Mouse (Mus musculus): ENCODE data around the gene Akap6. TPM values are rescaled to one million over a fixed set of nuclear protein-coding genes. Genes with fewer than 3 reads are reported as not detected.

Akap6 gene
- polyA plus RNA-seq, 1 experiment from 2014 or later: 24.4 TPM

GRCm38 (mm10) chr12:52835914-52836546 lies 136.8 kb downstream of the Akap6 start:
- 71% methylated on average over 12 of the region's 12 CpGs for WGBS
- Histone ChIP-seq H3K4me1 (ENCODE audit: control insufficient read depth, insufficient read depth, low read length) (peaks cover 16% of the 10 kb centered on the region), H3K27ac (ENCODE audit: low read depth, low read length) (no peak overlapping the region; the same call in 1 of the 2 replicates), H3K36me3 (ENCODE audit: control insufficient read depth, insufficient read depth, low read length) (no peaks in the 10 kb centered on the region), H3K4me2 (ENCODE audit: low read depth) (no peak overlapping the region), H3K9ac (ENCODE audit: low read length) (no peak overlapping the region), H3K27me3 (ENCODE audit: control insufficient read depth, insufficient read depth, low read length) (no peaks in the 10 kb centered on the region), H3K9me3 (ENCODE audit: control insufficient read depth, low read length) (no peaks in the 10 kb centered on the region), H3K4me3 (ENCODE audit: low read depth, low read length) (no peak overlapping the region)
- ATAC-seq (ENCODE audit: insufficient read depth, low FRiP score, low TSS enrichment): no peak
- peak; percentile 15 for DNase-seq (ENCODE audit: low spot score)

DNA sequence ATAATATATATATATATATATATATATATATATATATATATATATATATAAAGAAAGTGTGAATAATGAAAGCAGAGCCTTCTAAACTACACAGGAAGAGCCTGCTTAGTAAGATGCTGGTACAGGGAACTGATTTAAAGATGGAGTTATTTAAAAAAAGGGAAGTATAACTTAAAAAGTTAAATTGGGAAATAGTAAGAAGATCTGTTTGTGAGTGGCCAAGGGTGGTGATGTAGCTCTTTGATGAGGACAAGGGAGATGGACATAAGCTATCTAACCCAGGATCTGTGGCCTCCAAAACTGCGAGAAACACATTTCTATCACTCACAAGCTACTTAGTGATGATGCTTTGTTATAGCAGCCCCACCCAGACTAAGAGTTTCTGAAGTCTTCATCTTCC lies 146.8 kb downstream of the Akap6 start:
- Histone ChIP-seq H3K36me3 (ENCODE audit: control insufficient read depth, insufficient read depth, low read length) (no peaks in the 10 kb centered on the region), H3K27ac (ENCODE audit: low read depth, low read length) (no peak overlapping the region), H3K4me1 (ENCODE audit: control insufficient read depth, insufficient read depth, low read length) (no peaks in the 10 kb centered on the region), H3K4me3 (ENCODE audit: low read depth, low read length) (no peak overlapping the region), H3K4me2 (ENCODE audit: low read depth) (no peak overlapping the region), H3K9ac (ENCODE audit: low read length) (no peak overlapping the region), H3K27me3 (ENCODE audit: control insufficient read depth, insufficient read depth, low read length) (no peaks in the 10 kb centered on the region), H3K9me3 (ENCODE audit: control insufficient read depth, low read length) (no peaks in the 10 kb centered on the region)
- WGBS: 91% methylated on average over 1 of the region's 1 CpGs
- DNase-seq (ENCODE audit: low spot score) (no peak), ATAC-seq (ENCODE audit: insufficient read depth, low FRiP score, low TSS enrichment) (no peak)

DNA sequence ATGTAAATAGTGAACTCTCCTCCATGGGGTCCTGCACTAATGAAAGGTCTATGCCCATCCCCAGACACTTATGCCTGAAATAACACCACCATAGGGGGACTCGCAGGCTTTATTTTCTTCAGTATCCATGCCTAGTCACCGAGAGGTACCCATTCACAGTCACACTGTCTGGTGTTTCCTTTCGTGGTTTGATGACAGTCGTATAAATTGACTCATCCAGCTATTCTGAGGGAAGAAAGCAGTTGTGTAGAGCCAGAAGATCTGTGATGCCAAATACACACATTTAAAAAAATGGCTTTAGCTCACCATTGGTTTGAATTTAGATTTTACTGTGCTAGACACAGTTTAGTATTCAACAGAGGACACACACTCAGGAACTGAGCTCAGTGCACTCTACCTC lies 147.8 kb downstream of the Akap6 start:
- Histone ChIP-seq H3K36me3 (ENCODE audit: control insufficient read depth, insufficient read depth, low read length) (no peaks in the 10 kb centered on the region), H3K4me1 (ENCODE audit: control insufficient read depth, insufficient read depth, low read length) (no peaks in the 10 kb centered on the region), H3K9me3 (ENCODE audit: control insufficient read depth, low read length) (no peaks in the 10 kb centered on the region), H3K9ac (ENCODE audit: low read length) (no peak overlapping the region), H3K27ac (ENCODE audit: low read depth, low read length) (no peak overlapping the region), H3K4me2 (ENCODE audit: low read depth) (no peak overlapping the region), H3K27me3 (ENCODE audit: control insufficient read depth, insufficient read depth, low read length) (no peaks in the 10 kb centered on the region), H3K4me3 (ENCODE audit: low read depth, low read length) (no peak overlapping the region)
- DNase-seq (ENCODE audit: low spot score) (no peak), ATAC-seq (ENCODE audit: insufficient read depth, low FRiP score, low TSS enrichment) (no peak)
- WGBS: 70% methylated on average over 4 of the region's 4 CpGs

GRCm38 (mm10) chr12:52847830-52848518 lies 148.8 kb downstream of the Akap6 start:
- DNase-seq (ENCODE audit: low spot score) (peak; percentile 54), ATAC-seq (ENCODE audit: insufficient read depth, low FRiP score, low TSS enrichment) (peak; percentile 78)
- Histone ChIP-seq H3K4me1 (ENCODE audit: control insufficient read depth, insufficient read depth, low read length) (no peaks in the 10 kb centered on the region), H3K9me3 (ENCODE audit: control insufficient read depth, low read length) (no peaks in the 10 kb centered on the region), H3K27ac (ENCODE audit: low read depth, low read length) (0 out of 2 replicates have a peak overlapping the region, but pooled peaks have one; percentile 20), H3K4me3 (ENCODE audit: low read depth, low read length) (no peak overlapping the region), H3K9ac (ENCODE audit: low read length) (no peak overlapping the region), H3K4me2 (ENCODE audit: low read depth) (no peak overlapping the region), H3K27me3 (ENCODE audit: control insufficient read depth, insufficient read depth, low read length) (no peaks in the 10 kb centered on the region), H3K36me3 (ENCODE audit: control insufficient read depth, insufficient read depth, low read length) (no peaks in the 10 kb centered on the region)
- 60% methylated on average over 14 of the region's 14 CpGs for WGBS

DNA sequence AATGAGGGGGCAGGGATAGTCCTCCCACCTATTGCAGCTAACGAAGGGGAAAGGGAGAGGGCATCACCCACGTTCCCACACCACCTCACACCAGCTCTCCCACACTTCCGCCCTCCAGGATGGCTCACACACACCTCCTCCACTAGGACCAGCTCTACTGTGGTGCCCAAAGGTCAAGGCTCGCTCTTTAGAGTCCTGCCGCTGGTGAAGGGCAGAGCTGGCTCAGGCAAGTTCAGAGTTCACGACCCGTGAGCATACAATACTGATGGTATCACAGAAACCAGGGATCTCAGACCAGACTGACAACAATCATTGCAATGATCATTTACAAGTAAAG lies 149.3 kb downstream of the Akap6 start:
- H3K4me1 ChIP-seq (ENCODE audit: control insufficient read depth, insufficient read depth, low read length): no peaks in the 10 kb centered on the region
- no peak overlapping the region for H3K27ac ChIP-seq (ENCODE audit: low read depth, low read length)
- H3K36me3 ChIP-seq (ENCODE audit: control insufficient read depth, insufficient read depth, low read length): no peaks in the 10 kb centered on the region
- no peak overlapping the region for H3K4me3 ChIP-seq (ENCODE audit: low read depth, low read length)
- no peak for DNase-seq (ENCODE audit: low spot score)
- no peaks in the 10 kb centered on the region for H3K27me3 ChIP-seq (ENCODE audit: control insufficient read depth, insufficient read depth, low read length)
- no peak for ATAC-seq (ENCODE audit: insufficient read depth, low FRiP score, low TSS enrichment)
- H3K4me2 ChIP-seq (ENCODE audit: low read depth): no peak overlapping the region
- no peaks in the 10 kb centered on the region for H3K9me3 ChIP-seq (ENCODE audit: control insufficient read depth, low read length)
- no peak overlapping the region for H3K9ac ChIP-seq (ENCODE audit: low read length)
- 66% methylated on average over 7 of the region's 7 CpGs for WGBS

DNA sequence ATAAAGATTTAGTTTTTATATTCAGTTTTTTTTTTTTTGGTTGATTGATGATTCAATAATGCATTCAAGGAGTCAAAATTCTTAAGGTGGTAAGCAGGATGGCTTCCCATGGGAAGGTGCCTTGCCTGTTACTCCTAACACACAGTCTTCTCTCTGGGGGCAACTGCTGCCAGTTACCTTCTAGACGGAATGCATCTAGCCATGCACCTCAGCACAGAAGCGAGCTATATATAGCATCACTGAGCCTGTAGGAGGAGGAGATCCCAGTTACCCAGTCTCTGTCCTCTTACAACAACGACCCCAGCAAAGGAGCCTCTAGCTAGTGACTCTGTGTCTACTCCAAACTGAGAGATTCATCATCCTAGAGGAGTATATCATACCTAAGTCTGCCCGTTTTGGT lies 150.1 kb downstream of the Akap6 start:
- no peak for ATAC-seq (ENCODE audit: insufficient read depth, low FRiP score, low TSS enrichment)
- Histone ChIP-seq H3K27me3 (ENCODE audit: control insufficient read depth, insufficient read depth, low read length) (no peaks in the 10 kb centered on the region), H3K27ac (ENCODE audit: low read depth, low read length) (no peak overlapping the region), H3K4me2 (ENCODE audit: low read depth) (no peak overlapping the region), H3K9me3 (ENCODE audit: control insufficient read depth, low read length) (no peaks in the 10 kb centered on the region), H3K36me3 (ENCODE audit: control insufficient read depth, insufficient read depth, low read length) (no peaks in the 10 kb centered on the region), H3K4me1 (ENCODE audit: control insufficient read depth, insufficient read depth, low read length) (no peaks in the 10 kb centered on the region), H3K4me3 (ENCODE audit: low read depth, low read length) (no peak overlapping the region), H3K9ac (ENCODE audit: low read length) (no peak overlapping the region)
- no peak for DNase-seq (ENCODE audit: low spot score)
- 83% methylated on average over 4 of the region's 4 CpGs for WGBS

DNA sequence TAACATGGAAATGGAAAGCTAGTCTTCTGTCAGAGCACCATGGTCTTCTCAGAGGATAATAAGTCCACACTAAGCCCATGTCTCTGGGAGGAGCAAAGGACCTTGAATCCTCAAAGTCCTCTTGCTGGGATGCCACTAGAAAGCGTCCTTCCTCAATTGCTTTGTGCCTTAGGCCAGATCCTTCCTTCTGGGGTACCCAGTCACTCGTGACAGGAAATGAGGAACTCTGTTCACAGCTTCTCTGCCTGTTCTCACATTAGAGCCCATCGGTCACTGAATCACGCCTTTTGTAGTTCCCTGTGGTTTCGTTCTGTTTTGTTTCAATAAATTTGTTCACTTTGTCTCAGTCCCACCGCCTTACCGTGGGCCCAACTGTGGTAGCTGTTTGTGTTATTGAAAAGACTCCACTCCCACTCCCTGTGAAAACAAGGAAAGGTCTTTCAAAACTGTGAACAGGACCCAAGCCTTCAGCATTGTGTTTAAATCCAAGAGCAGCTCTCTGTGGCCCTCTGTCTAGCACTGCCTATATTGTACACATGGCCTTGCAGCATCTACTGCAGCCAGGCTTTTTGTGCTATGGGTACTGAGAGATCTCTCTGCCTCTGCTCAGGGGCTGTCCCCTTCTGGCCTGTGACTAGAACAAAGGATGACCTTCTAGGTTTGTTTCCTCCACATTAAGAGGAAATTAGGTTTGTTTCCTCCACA lies 151.3 kb downstream of the Akap6 start:
- Histone ChIP-seq H3K27ac (ENCODE audit: low read depth, low read length) (no peak overlapping the region), H3K36me3 (ENCODE audit: control insufficient read depth, insufficient read depth, low read length) (no peaks in the 10 kb centered on the region), H3K4me1 (ENCODE audit: control insufficient read depth, insufficient read depth, low read length) (no peaks in the 10 kb centered on the region), H3K9me3 (ENCODE audit: control insufficient read depth, low read length) (no peaks in the 10 kb centered on the region), H3K9ac (ENCODE audit: low read length) (no peak overlapping the region), H3K4me3 (ENCODE audit: low read depth, low read length) (no peak overlapping the region), H3K4me2 (ENCODE audit: low read depth) (no peak overlapping the region), H3K27me3 (ENCODE audit: control insufficient read depth, insufficient read depth, low read length) (no peaks in the 10 kb centered on the region)
- no peak for ATAC-seq (ENCODE audit: insufficient read depth, low FRiP score, low TSS enrichment)
- WGBS: 70% methylated on average over 7 of the region's 7 CpGs
- no peak for DNase-seq (ENCODE audit: low spot score)

GRCm38 (mm10) chr12:52851221-52851620 lies 152.0 kb downstream of the Akap6 start:
- no peak overlapping the region for H3K4me3 ChIP-seq (ENCODE audit: low read depth, low read length)
- no peak overlapping the region for H3K27ac ChIP-seq (ENCODE audit: low read depth, low read length)
- no peak for DNase-seq (ENCODE audit: low spot score)
- no peaks in the 10 kb centered on the region for H3K4me1 ChIP-seq (ENCODE audit: control insufficient read depth, insufficient read depth, low read length)
- no peak overlapping the region for H3K4me2 ChIP-seq (ENCODE audit: low read depth)
- H3K36me3 ChIP-seq (ENCODE audit: control insufficient read depth, insufficient read depth, low read length): no peaks in the 10 kb centered on the region
- no peak for ATAC-seq (ENCODE audit: insufficient read depth, low FRiP score, low TSS enrichment)
- no peak overlapping the region for H3K9ac ChIP-seq (ENCODE audit: low read length)
- no peaks in the 10 kb centered on the region for H3K27me3 ChIP-seq (ENCODE audit: control insufficient read depth, insufficient read depth, low read length)
- no peaks in the 10 kb centered on the region for H3K9me3 ChIP-seq (ENCODE audit: control insufficient read depth, low read length)
- WGBS: 83% methylated on average over 5 of the region's 5 CpGs

DNA sequence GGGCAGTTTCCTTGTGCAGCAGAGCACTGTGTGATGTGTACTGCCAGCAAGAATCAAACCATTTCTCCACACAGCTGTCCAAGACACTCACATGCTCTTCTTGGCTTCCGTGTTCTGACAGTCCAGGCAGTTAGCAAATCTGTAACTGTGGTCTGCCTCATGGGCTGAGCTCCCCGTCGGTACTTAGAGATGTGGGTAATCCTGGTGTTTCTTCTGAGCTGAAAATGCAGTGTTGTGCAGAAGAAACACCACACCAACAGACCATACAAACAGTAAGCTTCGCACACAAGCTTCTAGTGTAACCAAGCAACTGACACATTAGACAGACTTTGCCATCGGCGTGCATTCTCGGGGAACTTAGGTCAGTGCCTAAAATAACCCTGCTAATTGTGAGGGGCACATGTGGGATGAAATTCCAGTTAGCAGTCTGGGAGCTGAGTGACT lies 155.1 kb downstream of the Akap6 start:
- Histone ChIP-seq H3K9ac (ENCODE audit: low read length) (no peak overlapping the region), H3K4me3 (ENCODE audit: low read depth, low read length) (no peak overlapping the region), H3K27me3 (ENCODE audit: control insufficient read depth, insufficient read depth, low read length) (no peaks in the 10 kb centered on the region), H3K9me3 (ENCODE audit: control insufficient read depth, low read length) (no peaks in the 10 kb centered on the region), H3K27ac (ENCODE audit: low read depth, low read length) (no peak overlapping the region), H3K36me3 (ENCODE audit: control insufficient read depth, insufficient read depth, low read length) (no peaks in the 10 kb centered on the region), H3K4me1 (ENCODE audit: control insufficient read depth, insufficient read depth, low read length) (no peaks in the 10 kb centered on the region), H3K4me2 (ENCODE audit: low read depth) (no peak overlapping the region)
- DNase-seq (ENCODE audit: low spot score) (no peak), ATAC-seq (ENCODE audit: insufficient read depth, low FRiP score, low TSS enrichment) (no peak)
- 83% methylated on average over 7 of the region's 7 CpGs for WGBS
